Mouse (Mus musculus) kidney, postnatal 10 days (tissue): Measurements from ENCODE around the gene Apoc2.
"Not testable (repeated sequence)": the region's sequence is repeated elsewhere in the genome, so short reads cannot be mapped to it uniquely, and the experiment has no call there.

Source experiments
- DNase-seq: peaks from one replicate; pipeline ENCODE4 v3.0.0; 2021; ENCODE audit warnings: mixed read lengths

The Apoc2 gene

GRCm38 (mm10) chr7:19698907-19699826 is 21.4 kb upstream of the Apoc2 start, which contains the start of gene Apoe:
Gene Apoe (minus strand): TSS chr7:19699188.
- DNase-seq = peak; percentile 80

DNA sequence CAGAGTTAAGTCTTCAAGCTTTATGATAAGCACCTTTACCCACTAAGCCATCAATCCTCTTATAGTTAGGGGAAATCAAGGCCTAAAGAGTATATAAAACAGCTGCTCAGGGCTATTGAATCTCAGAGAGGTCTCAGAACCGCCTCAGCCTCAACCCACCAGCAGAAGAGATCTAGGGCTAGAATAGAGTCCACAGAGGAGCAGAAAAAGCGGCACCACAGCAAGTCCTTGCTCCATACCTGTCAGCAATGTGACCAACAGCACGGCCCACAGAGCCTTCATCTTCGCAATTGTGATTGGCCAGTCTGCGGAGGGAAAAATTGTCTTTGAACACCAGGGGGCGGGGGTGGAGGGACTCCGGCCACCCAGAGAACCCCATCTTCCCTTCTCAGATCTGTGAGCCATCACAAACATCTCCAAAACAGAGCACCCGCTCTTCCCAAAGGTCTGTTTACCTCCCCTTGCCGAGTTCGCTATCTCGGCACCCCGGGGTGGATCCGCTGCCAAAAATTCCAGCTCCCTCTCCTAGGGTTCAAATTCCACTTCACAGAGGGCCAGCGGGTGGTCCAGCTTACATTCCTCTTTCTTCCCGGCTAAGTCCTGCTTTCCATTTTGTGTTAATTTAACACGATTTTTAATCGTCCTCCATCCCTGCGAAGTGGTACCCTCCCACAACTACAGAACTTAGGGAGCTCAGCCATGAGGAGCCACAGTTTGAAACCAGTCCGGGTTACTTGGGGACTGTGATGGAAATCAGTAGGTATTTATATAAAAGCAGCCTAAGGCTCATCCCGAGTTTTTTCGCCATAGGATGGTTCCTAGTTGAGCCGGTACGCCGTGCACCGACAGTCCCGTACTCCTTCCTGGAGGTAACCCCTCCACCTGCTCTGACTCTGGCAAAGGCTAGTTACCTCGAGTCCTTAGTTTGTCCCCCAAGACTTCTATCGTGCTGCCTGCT is 20.5 kb upstream of the Apoc2 start:
- peak; percentile 58 for DNase-seq

DNA sequence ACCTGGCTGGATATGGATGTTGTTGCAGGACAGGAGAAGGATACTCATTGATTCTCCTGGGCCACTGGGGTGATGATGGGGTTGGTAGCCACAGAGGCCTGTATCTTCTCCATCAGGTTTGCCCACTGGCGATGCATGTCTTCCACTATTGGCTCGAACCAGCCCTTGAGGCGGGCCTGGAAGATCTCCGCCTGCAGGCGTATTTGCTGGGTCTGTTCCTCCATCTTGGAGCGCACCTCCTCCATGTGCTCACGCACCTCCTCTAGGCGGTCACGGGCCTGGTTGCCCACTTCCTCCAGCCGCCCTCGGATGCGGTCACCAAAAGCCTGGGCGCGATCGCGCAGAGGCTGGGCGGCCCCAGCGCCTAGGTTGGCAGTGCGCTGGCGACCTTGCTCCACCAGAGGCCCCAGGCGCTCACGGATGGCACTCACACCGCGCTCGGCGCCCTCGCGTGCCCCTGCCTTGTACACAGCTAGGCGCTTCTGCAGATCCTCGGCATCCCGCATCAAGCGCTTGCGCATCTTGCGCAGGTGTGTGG is 18.7 kb upstream of the Apoc2 start:
- DNase-seq = no peak

DNA sequence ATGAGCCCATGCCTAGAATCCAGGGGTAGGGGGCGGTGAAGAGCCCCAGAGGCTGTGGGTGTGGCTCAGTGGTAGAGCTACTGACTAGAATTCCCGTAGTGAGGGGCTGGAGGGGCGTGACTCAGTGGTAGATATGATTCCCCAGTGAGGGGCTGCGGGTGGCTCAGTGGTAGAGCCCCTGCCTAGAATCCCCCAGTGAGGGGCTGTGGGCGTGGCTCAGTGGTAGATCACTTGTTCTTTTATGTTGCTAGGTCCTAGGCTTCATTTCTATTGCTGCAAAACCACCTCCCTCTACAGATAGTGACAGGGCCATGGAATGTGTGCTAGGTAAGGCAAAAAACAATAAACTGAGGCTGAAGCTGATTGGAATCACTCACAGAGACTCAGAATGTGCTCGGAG is 18.1 kb upstream of the Apoc2 start:
- DNase-seq = no peak

DNA sequence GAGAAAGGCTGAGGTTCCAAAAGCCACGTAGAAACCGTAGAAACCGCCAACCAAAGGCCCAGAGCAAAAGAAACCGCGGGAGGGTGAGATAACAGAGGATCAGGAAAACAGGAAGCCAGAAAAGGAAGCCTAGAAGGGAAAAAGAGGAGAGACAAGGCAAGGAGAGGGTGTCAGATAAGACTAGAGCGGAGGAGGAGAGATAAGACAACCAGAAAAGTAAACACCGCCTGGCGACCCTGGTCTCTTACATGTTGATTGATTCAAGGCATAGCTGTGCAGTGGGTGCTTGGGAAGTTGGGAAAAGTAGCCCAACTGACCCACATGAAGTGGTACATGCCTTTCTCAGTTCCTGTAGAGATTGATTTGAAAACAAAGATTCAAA is 17.5 kb upstream of the Apoc2 start:
- DNase-seq = no peak

DNA sequence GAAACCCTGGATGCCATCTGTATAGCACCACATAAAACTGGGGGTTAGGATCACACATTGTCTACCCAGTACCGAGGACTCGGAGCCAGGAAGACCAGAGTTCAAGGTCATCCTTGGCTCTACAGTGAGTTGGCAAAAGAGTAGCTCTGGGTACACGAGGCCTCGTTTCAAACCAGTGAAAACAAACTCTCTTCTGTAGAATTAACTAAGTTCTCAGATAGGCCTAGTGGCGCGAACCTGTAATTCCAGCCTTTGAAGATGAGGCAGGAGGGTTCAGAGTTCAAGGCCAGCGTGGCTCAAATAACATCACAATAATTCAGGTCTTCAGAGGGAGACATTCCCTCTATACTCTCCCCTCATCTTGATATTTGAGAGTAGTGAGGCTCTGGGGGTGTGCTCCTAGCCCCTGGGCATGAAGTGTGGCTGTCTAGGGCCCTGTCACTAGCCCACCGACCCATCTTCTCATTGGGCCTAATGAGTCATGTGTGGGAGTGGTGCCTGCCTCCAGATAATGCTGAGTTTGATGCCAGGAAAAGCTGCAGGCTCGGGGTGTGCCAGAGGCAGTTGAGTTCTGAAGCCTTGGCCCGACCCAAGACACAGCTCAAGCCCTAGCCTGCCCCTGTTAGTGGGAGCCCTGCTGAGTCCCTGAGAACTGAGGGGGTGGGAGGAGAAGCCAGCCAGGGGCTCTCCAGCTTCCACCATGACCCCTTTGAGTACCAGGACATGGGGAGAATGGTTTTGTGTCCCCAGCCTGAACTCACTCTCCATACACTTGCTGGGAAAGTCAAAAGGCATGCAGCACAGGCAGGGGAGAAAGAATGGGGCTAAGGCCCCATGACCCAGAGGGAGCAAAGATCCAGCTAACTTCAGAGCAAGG is 16.8 kb upstream of the Apoc2 start:
- no peak for DNase-seq

DNA sequence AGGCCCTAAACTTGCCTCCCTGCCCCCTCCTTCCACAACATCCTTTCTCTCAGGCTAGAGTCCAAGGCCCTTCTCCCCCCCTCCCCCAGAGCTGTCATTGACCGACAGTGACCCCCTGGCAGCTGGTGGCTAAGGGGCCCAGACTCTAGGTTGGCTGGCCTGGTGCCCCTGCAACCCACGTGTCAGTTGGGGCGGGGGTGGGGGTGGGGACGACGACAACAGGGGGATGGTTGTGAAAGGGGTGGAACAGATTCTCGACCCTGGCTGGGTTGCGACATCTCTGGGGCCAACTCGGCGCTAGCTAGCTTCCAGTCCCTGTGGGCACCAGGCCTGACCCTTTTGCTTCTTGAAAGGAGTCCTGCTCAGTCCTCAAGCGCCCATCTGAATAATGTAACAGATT is 15.7 kb upstream of the Apoc2 start:
- DNase-seq = peak; percentile 68

GRCm38 (mm10) chr7:19691873-19692865 is 14.4 kb upstream of the Apoc2 start, which contains the start of gene Apoc1:
Gene Apoc1 (minus strand): TSS chr7:19692660.
- peak; percentile 56 for DNase-seq

GRCm38 (mm10) chr7:19691434-19691833 is 13.7 kb upstream of the Apoc2 start:
- DNase-seq = no peak

DNA sequence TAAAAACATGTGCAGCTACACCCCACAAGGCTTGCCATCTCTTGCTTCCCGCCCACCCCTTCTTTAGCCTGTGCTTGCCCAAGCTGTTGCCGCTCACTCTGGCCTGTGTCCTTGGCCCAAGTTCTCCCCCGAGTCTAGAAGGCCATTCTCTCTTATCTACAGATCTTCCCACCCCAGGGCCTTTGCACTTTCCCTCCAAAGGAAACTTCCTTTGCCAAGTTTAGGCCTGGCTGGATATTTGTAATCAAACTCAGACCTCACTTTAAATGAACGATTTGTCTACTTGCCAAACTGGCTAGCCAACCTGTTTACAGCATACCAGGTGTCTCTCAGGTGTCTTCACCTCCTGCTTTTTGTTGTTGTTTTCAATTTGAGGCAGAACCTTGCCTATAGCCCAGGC is 13.1 kb upstream of the Apoc2 start:
- DNase-seq = no peak

GRCm38 (mm10) chr7:19688611-19689010 is 10.9 kb upstream of the Apoc2 start:
- no peak for DNase-seq

- no peak for DNase-seq
Measured at GRCm38 (mm10) chr7:19688101-19688500, 10.4 kb upstream of the Apoc2 start.

DNA sequence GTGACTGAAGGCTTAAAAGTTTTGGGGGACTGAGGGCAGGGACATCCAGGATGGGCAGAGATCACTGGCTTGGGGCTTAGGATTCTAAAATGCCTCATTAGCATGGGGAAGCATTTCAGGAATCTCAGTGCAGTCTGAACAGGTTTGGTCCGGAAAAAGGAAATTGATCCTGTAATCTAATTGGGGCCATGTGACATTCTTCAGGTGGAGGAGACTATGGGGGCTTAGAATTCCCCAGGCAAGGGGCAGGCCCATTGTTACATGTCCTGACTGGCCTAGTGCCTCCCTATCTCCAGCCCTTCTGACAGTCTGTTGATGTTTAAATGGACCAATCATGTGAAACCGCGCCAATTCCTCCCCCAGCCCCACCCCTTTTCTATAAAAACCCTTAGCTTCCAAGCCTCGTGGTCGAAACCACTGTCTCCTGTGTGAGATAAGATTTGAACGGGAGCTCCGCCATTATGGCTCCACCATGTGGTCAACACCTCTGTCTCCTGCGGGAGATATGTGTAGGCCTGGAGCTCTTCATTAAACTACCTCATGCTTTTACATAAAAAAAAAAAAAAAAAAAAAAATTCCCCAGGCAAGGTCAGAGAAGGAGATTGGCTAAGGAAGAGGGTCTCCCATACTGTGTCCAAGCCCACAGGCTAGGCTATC is 9.3 kb upstream of the Apoc2 start:
- not testable (repeated sequence) for DNase-seq

DNA sequence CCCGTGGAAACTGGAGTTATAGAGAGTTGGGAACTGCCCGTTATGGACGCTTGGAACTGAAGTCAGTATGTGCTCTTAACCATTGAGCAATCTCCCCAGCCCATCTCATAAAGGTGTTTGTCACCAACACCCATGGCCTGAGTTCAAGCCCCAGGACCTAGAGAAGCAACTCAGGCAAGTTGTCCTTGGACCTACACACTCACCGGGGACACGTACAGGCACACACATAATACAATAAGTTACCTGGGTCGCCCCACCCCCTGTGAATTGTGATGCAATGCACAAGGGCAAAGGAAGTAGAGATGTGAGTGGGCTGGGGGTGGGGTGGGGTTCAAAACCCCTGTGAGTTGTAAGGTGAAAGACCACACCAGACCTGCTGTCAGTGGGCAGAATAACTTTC is 8.8 kb upstream of the Apoc2 start:
- no peak for DNase-seq

DNA sequence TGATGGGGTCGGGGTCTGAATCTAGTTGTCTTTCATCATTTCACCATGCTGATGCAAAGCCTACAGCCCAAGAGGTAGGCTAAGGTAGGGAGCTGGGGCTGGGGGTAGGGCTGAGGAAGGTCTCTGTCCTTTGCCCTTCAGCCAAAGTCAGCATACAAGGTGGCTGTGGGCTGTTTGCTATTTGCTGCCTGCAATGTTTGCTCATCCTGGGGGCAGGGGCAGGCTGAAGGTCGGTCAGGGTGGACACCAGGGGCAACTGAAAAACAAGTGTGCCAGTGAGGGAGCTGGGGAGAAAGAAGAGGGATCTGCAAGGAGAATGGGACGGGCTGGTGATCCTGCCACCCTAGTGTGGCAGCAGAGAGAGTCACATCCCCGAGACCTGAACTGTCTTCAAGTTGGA is 7.6 kb upstream of the Apoc2 start:
- DNase-seq = no peak

- DNase-seq = no peak
Measured at GRCm38 (mm10) chr7:19683771-19684201, 6.0 kb upstream of the Apoc2 start.

GRCm38 (mm10) chr7:19682979-19683378 is 5.2 kb upstream of the Apoc2 start:
- DNase-seq = no peak

- no peak for DNase-seq
Measured at GRCm38 (mm10) chr7:19681202-19681694, 3.5 kb upstream of the Apoc2 start, which contains the start of the genes Gm44805 and Apoc4. Gene Gm44805 (minus strand): TSS chr7:19681423. Gene Apoc4 (minus strand): TSS chr7:19681479.

GRCm38 (mm10) chr7:19680702-19681101 is 3.0 kb upstream of the Apoc2 start:
- DNase-seq = no peak

GRCm38 (mm10) chr7:19678901-19679300 is 1.2 kb upstream of the Apoc2 start:
- no peak for DNase-seq
